In genomic region chr6:71819764-71820292, GRCm38 (mm10) we compare ENCODE assay signal across 22 mouse cellular contexts. TPM values are rescaled to one million over a fixed set of nuclear protein-coding genes. Genes with fewer than 3 reads are reported as not detected.
A peak's percentile ranks its signal among the peaks of the same experiment; 100 is the strongest.
DNase-seq lines count a peak whose midpoint lies in the region; ATAC-seq lines count a peak whose summit lies in the region.
"Had no signal": no experiment of that assay in that cellular context is flagged by ENCODE, and none has a peak within 500 bp of the region (broad histone marks: within the 10 kb centered on the region; RNA-seq: fewer than 3 reads in every experiment).

No protein-coding gene starts in this region.

- WGBS in liver, embryonic 16.5 days (ENCODE audit: insufficient replicate concordance) = 68% methylated on average over 5 of the region's 5 CpGs
- WGBS in liver, embryonic 11.5 days = 79% methylated on average over 5 of the region's 5 CpGs
- WGBS in kidney, embryonic 16.5 days = 63% methylated on average over 5 of the region's 5 CpGs
- 91% methylated on average over 5 of the region's 5 CpGs for WGBS in embryonic facial prominence, embryonic 10.5 days

- no peaks in the 10 kb centered on the region for H3K9me3 ChIP-seq in liver, embryonic 16.5 days (replicated peaks; ENCODE audit: control insufficient read depth, low read length)
- H3K9me3 ChIP-seq in liver, embryonic 11.5 days (ENCODE audit: control insufficient read depth, low read length) = no peaks in the 10 kb centered on the region
- no peaks in the 10 kb centered on the region for H3K9me3 ChIP-seq in kidney, embryonic 16.5 days (ENCODE audit: low read length)
- no peaks in the 10 kb centered on the region for H3K9me3 ChIP-seq in embryonic facial prominence, embryonic 10.5 days
- H3K9me3 ChIP-seq: embryonic facial prominence, embryonic 15.5 days; G1E; heart, embryonic 15.5 days; hindbrain, embryonic 13.5 days; midbrain, embryonic 10.5 days had no signal

- H3K36me3 ChIP-seq in liver, embryonic 16.5 days (ENCODE audit: control insufficient read depth, insufficient read depth) = peaks cover 29% of the 10 kb centered on the region
- peaks cover 24% of the 10 kb centered on the region for H3K36me3 ChIP-seq in liver, embryonic 11.5 days (ENCODE audit: control insufficient read depth, insufficient read depth, low read length)
- peaks cover 34% of the 10 kb centered on the region for H3K36me3 ChIP-seq in kidney, embryonic 16.5 days (ENCODE audit: insufficient read depth, low read length)
- H3K36me3 ChIP-seq in embryonic facial prominence, embryonic 10.5 days (replicated peaks) = peaks cover 42% of the 10 kb centered on the region

- no peak overlapping the region for H3K9ac ChIP-seq in liver, embryonic 16.5 days (ENCODE audit: low read depth, low read length)
- no peak overlapping the region for H3K9ac ChIP-seq in liver, embryonic 11.5 days (ENCODE audit: low read depth, low read length)
- H3K9ac ChIP-seq in kidney, embryonic 16.5 days (replicated peaks; ENCODE audit: low read length) = peak overlapping the region; percentile 25; the same call in 1 of the 2 replicates
- H3K9ac ChIP-seq: embryonic facial prominence, embryonic 15.5 days; heart, embryonic 15.5 days; hindbrain, embryonic 13.5 days; liver, embryonic 14.5 days had no signal

- H3K4me3 ChIP-seq in liver, embryonic 16.5 days (ENCODE audit: low read depth, low read length) = no peak overlapping the region
- no peak overlapping the region for H3K4me3 ChIP-seq in liver, embryonic 11.5 days (ENCODE audit: low read depth, low read length)
- H3K4me3 ChIP-seq in kidney, embryonic 16.5 days (ENCODE audit: low read length) = no peak overlapping the region
- no peak overlapping the region for H3K4me3 ChIP-seq in embryonic facial prominence, embryonic 10.5 days
- H3K4me3 ChIP-seq: embryonic facial prominence, embryonic 15.5 days; gastrocnemius, adult 2 months; heart, embryonic 15.5 days; hindbrain, embryonic 13.5 days; midbrain, embryonic 10.5 days had no signal

- no peak for ATAC-seq in liver, embryonic 16.5 days (ENCODE audit: low read depth)
- ATAC-seq in liver, embryonic 11.5 days (replicated peaks; ENCODE audit: low FRiP score) = no peak
- peak; percentile 68 for ATAC-seq in kidney, embryonic 16.5 days (ENCODE audit: low FRiP score, low TSS enrichment)
- ATAC-seq in activated CD4-positive, CD25-positive, alpha-beta regulatory T cell, adult 4 months = no peak
- ATAC-seq: forebrain, embryonic 14.5 days had no signal

- 0 out of 2 replicates have a peak overlapping the region, but pooled peaks have one; percentile 7 for H3K4me2 ChIP-seq in liver, embryonic 16.5 days (ENCODE audit: low read depth, low read length)
- no peak overlapping the region for H3K4me2 ChIP-seq in liver, embryonic 11.5 days
- no peak overlapping the region for H3K4me2 ChIP-seq in kidney, embryonic 16.5 days (replicated peaks; ENCODE audit: low read depth, low read length)
- H3K4me2 ChIP-seq: embryonic facial prominence, embryonic 15.5 days; heart, embryonic 15.5 days; hindbrain, embryonic 13.5 days had no signal

- H3K27ac ChIP-seq in liver, embryonic 16.5 days (ENCODE audit: low read length) = no peak overlapping the region
- H3K27ac ChIP-seq in liver, embryonic 11.5 days (ENCODE audit: low read depth, low read length) = no peak overlapping the region
- H3K27ac ChIP-seq in kidney, embryonic 16.5 days (ENCODE audit: low read length) = no peak overlapping the region
- no peak overlapping the region for H3K27ac ChIP-seq in embryonic facial prominence, embryonic 10.5 days (replicated peaks)
- H3K27ac ChIP-seq: embryonic facial prominence, embryonic 15.5 days; gastrocnemius, adult 2 months; heart, embryonic 15.5 days; hindbrain, embryonic 13.5 days; kidney, postnatal 0 days; liver, embryonic 14.5 days; midbrain, embryonic 10.5 days had no signal

- H3K4me1 ChIP-seq in liver, embryonic 16.5 days (ENCODE audit: control insufficient read depth, low read depth, low read length) = peaks cover 27% of the 10 kb centered on the region
- H3K4me1 ChIP-seq in liver, embryonic 11.5 days (replicated peaks; ENCODE audit: control insufficient read depth, insufficient read depth, low read length) = peaks cover 28% of the 10 kb centered on the region
- H3K4me1 ChIP-seq in kidney, embryonic 16.5 days (ENCODE audit: insufficient read depth, low read length) = peaks cover 15% of the 10 kb centered on the region
- peaks cover 9% of the 10 kb centered on the region for H3K4me1 ChIP-seq in embryonic facial prominence, embryonic 10.5 days

- no peaks in the 10 kb centered on the region for H3K27me3 ChIP-seq in liver, embryonic 16.5 days (ENCODE audit: control insufficient read depth, insufficient read depth, low read depth, low read length)
- H3K27me3 ChIP-seq in liver, embryonic 11.5 days (replicated peaks; ENCODE audit: control insufficient read depth, insufficient read depth, low read length) = no peaks in the 10 kb centered on the region
- no peaks in the 10 kb centered on the region for H3K27me3 ChIP-seq in kidney, embryonic 16.5 days (ENCODE audit: insufficient read depth, low read length)
- H3K27me3 ChIP-seq in embryonic facial prominence, embryonic 10.5 days (replicated peaks; ENCODE audit: low read depth, poor library complexity, severe bottlenecking) = no peaks in the 10 kb centered on the region
- H3K27me3 ChIP-seq: embryonic facial prominence, embryonic 15.5 days; heart, embryonic 15.5 days; hindbrain, embryonic 13.5 days had no signal

- no peak for DNase-seq in liver, embryonic 11.5 days (ENCODE audit: low spot score)
- DNase-seq in kidney, adult 18-20 months = peak; percentile 49
- no peak for DNase-seq in embryonic facial prominence, embryonic 10.5 days (ENCODE audit: low spot score)
- DNase-seq in MN1 (ENCODE audit: low spot score) = no peak
- DNase-seq: adrenal gland, postnatal 14 days; cerebellum, adult 8-10 months; gastrocnemius, adult 2 months; heart, postnatal 36 days; lung, postnatal 4 days; thymus, adult 18-20 months; thymus, postnatal 36 days had no signal

RNA-seq across cellular contexts. Expression of gene Mrpl35, which starts 6.9 kb away (rescaled TPM):
- 51.1 and 55.0 TPM in 2 replicates for polyA plus RNA-seq in liver, embryonic 16.5 days (2015; fragmentation: Nextera tagmentation; extraction: Ambion mirVana)
- polyA plus RNA-seq in liver, embryonic 11.5 days (2014; fragmentation: Nextera tagmentation; extraction: Ambion mirVana) = 110 and 111 TPM in 2 replicates
- 70.7 and 71.2 TPM in 2 replicates for polyA plus RNA-seq in kidney, embryonic 16.5 days (2015; fragmentation: Nextera tagmentation; extraction: Ambion mirVana)
- 70.8 and 71.8 TPM in 2 replicates for polyA plus RNA-seq in embryonic facial prominence, embryonic 10.5 days (2016; fragmentation: Nextera tagmentation; extraction: Ambion mirVana)
- 10 to 100 TPM; 66.2 to 66.4 TPM for polyA plus RNA-seq in activated CD4-positive, CD25-positive, alpha-beta regulatory T cell, adult 4 months (2017; shearing (Covaris generic))

RNA-seq across cellular contexts. Expression of gene Immt, which starts 11.3 kb away (rescaled TPM):
- 111 and 113 TPM in 2 replicates for polyA plus RNA-seq in liver, embryonic 16.5 days (2015; fragmentation: Nextera tagmentation; extraction: Ambion mirVana)
- polyA plus RNA-seq in liver, embryonic 11.5 days (2014; fragmentation: Nextera tagmentation; extraction: Ambion mirVana) = 222 and 247 TPM in 2 replicates
- polyA plus RNA-seq in kidney, embryonic 16.5 days (2015; fragmentation: Nextera tagmentation; extraction: Ambion mirVana) = 238 and 251 TPM in 2 replicates
- polyA plus RNA-seq in embryonic facial prominence, embryonic 10.5 days (2016; fragmentation: Nextera tagmentation; extraction: Ambion mirVana) = 215 and 220 TPM in 2 replicates
- polyA plus RNA-seq in activated CD4-positive, CD25-positive, alpha-beta regulatory T cell, adult 4 months (2017; shearing (Covaris generic)) = 100 to 1,000 TPM; 110 to 119 TPM
